Mouse (Mus musculus): ENCODE data around the gene Commd8. TPM values are rescaled to one million over a fixed set of nuclear protein-coding genes. Genes with fewer than 3 reads are reported as not detected.

Commd8 gene
- polyA plus RNA-seq, 1 experiment, result 88.9 TPM

DNA sequence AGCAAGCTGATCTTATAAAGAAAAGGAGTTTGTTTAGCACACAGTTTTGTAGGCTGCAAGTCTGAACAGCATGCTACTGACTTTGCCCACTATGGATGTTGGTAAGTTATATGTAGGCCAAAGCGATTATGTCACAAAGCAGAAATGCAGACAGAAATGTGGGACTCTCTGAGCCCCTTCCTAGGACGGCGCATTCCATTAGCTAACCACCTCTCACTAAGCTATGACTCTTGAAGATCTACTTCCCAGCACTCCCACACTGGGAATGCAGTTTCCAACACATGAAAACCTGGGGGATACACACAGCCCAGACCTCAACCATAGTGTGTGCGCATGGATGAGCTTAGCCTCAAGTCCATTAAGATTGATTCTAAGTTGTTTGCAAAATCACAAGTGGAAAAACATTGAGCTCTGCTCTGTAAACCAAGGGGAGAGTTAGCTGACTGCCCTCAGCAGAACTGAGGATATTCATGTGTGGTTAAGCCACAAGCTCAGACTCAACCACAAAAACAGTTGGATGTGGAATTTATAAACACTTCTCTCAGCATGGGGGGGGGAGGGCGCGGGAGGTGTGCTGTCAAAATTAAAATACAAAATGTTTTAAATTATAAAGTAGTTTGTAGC lies 45.5 kb downstream of the Commd8 start:
- Histone ChIP-seq H3K36me3 (ENCODE audit: control insufficient read depth, insufficient read depth, low read length, poor library complexity, severe bottlenecking) (no peaks in the 10 kb centered on the region), H3K27ac (ENCODE audit: insufficient read depth, low read length) (no peak overlapping the region), H3K4me3 (ENCODE audit: low read depth, low read length) (no peak overlapping the region), H3K9me3 (replicated peaks; ENCODE audit: control insufficient read depth, insufficient read depth, low read length, poor library complexity, severe bottlenecking) (no peaks in the 10 kb centered on the region), H3K27me3 (ENCODE audit: control insufficient read depth, insufficient read depth, low read length, poor library complexity, severe bottlenecking) (no peaks in the 10 kb centered on the region), H3K4me1 (ENCODE audit: control insufficient read depth, insufficient read depth, low read length) (no peaks in the 10 kb centered on the region), H3K9ac (ENCODE audit: low read depth, poor library complexity, severe bottlenecking) (no peak overlapping the region)
- TF ChIP-seq CTCF (IDR thresholded peaks at IDR 0.05; ENCODE audit: low read depth, low read length) (no peak), EP300 (IDR thresholded peaks at IDR 0.05; ENCODE audit: insufficient read depth, low read depth, low read length) (no peak), POLR2A (IDR thresholded peaks at IDR 0.05; ENCODE audit: insufficient read depth, low read length) (no peak)
